Mouse (Mus musculus) heart, embryonic 15.5 days (tissue): ENCODE results near the gene Spz1. TPM values are rescaled to one million over a fixed set of nuclear protein-coding genes. Genes with fewer than 3 reads are reported as not detected.

Source experiments
- ATAC-seq: fragments of 200-750 bp; cut with Nextera tagmentation; replicated peaks from 2 replicates; pipeline ENCODE4 v1.8.0; 2017; ENCODE audit warnings: low read depth, moderate TSS enrichment; ENCODE audit not compliant: insufficient number of reproducible peaks, insufficient read depth, low FRiP score
- H3K27ac ChIP-seq: fragments of 300-500 bp; sonication (generic); 2 replicates; pipeline ENCODE4 v1.5.1; 2015; ENCODE audit warnings: mild to moderate bottlenecking, inconsistent platforms
- H3K27me3 ChIP-seq: fragments of 300-500 bp; sonication (generic); 2 replicates; pipeline ENCODE4 v1.6.1; 2015; ENCODE audit warnings: inconsistent platforms
- H3K36me3 ChIP-seq: fragments of 300-500 bp; sonication (generic); 2 replicates; pipeline ENCODE4 v1.6.1; 2015; ENCODE audit warnings: mild to moderate bottlenecking, inconsistent platforms
- H3K4me1 ChIP-seq: fragments of 300-500 bp; sonication (generic); replicated peaks from 2 replicates; pipeline ENCODE4 v1.6.1; 2015; ENCODE audit warnings: inconsistent platforms
- H3K4me2 ChIP-seq: fragments of 300-500 bp; sonication (generic); 2 replicates; pipeline ENCODE4 v1.6.1; 2015; ENCODE audit warnings: inconsistent platforms, mild to moderate bottlenecking, moderate library complexity
- H3K4me3 ChIP-seq: fragments of 300-500 bp; sonication (generic); 2 replicates; pipeline ENCODE4 v1.5.1; 2015; ENCODE audit warnings: mild to moderate bottlenecking, inconsistent platforms
- H3K9ac ChIP-seq: fragments of 300-500 bp; sonication (generic); 2 replicates; pipeline ENCODE4 v1.6.1; 2015; ENCODE audit warnings: mild to moderate bottlenecking, inconsistent platforms
- H3K9me3 ChIP-seq: fragments of 300-500 bp; sonication (generic); replicated peaks from 2 replicates; pipeline ENCODE4 v1.6.1; 2016; ENCODE audit warnings: inconsistent platforms
- WGBS: fragments of 180-500 bp; shearing (Covaris S2); methylation state at CpG from one replicate; pipeline ENCODE4 v1.1.7; 2015; ENCODE audit warnings: mixed read lengths; 5-methylcytosine and 5-hydroxymethylcytosine counted together
- polyA plus RNA-seq: library from polyadenylated mRNA; unstranded; fragments of >200 nt; fragmentation: Nextera tagmentation; extraction: Ambion mirVana; gene quantifications from 2 replicates; pipeline ENCODE4 v1.2.1, GENCODE M21; 2015

Gene Spz1
- polyA plus RNA-seq, 1 experiment from 2014 or later, result not detected

- no peak overlapping the region for H3K9ac ChIP-seq
- no peak overlapping the region for H3K27ac ChIP-seq
- H3K4me1 ChIP-seq, result peaks cover 22% of the 10 kb centered on the region
- no peaks in the 10 kb centered on the region for H3K36me3 ChIP-seq
- no peaks in the 10 kb centered on the region for H3K27me3 ChIP-seq
- H3K9me3 ChIP-seq, result no peaks in the 10 kb centered on the region
- no peak overlapping the region for H3K4me2 ChIP-seq
- 60% methylated on average over 6 of the region's 6 CpGs for WGBS
- ATAC-seq, result no peak
- H3K4me3 ChIP-seq, result no peak overlapping the region
These were observed 18.5 kb upstream of the Spz1 start for GRCm38 (mm10) chr13:92594481-92594880.

- Histone ChIP-seq H3K27me3 (no peaks in the 10 kb centered on the region), H3K4me2 (no peak overlapping the region), H3K9me3 (no peaks in the 10 kb centered on the region), H3K4me3 (no peak overlapping the region), H3K9ac (no peak overlapping the region), H3K4me1 (peaks cover 26% of the 10 kb centered on the region), H3K27ac (no peak overlapping the region), H3K36me3 (no peaks in the 10 kb centered on the region)
- 25% methylated on average over 3 of the region's 3 CpGs for WGBS
- ATAC-seq, result no peak
These were observed 17.9 kb upstream of the Spz1 start for GRCm38 (mm10) chr13:92593731-92594396.

GRCm38 (mm10) chr13:92592786-92593635 lies 17.0 kb upstream of the Spz1 start:
- no peak overlapping the region for H3K4me3 ChIP-seq
- H3K4me1 ChIP-seq, result peaks cover 26% of the 10 kb centered on the region
- H3K27ac ChIP-seq, result peak overlapping the region; percentile 54
- 14% methylated on average over 12 of the region's 12 CpGs for WGBS
- peak; percentile 58 for ATAC-seq
- H3K27me3 ChIP-seq, result no peaks in the 10 kb centered on the region
- H3K9ac ChIP-seq, result no peak overlapping the region
- no peaks in the 10 kb centered on the region for H3K36me3 ChIP-seq
- H3K4me2 ChIP-seq, result peak overlapping the region; percentile 35; the same call in 1 of the 2 replicates
- no peaks in the 10 kb centered on the region for H3K9me3 ChIP-seq

GRCm38 (mm10) chr13:92592268-92592785 lies 16.4 kb upstream of the Spz1 start:
- peaks cover 26% of the 10 kb centered on the region for H3K4me1 ChIP-seq
- WGBS, result 51% methylated on average over 5 of the region's 5 CpGs
- H3K4me3 ChIP-seq, result no peak overlapping the region
- peak overlapping the region; percentile 9; the same call in 1 of the 2 replicates for H3K27ac ChIP-seq
- H3K9ac ChIP-seq, result no peak overlapping the region
- H3K9me3 ChIP-seq, result no peaks in the 10 kb centered on the region
- H3K4me2 ChIP-seq, result no peak overlapping the region
- no peak for ATAC-seq
- H3K27me3 ChIP-seq, result 0 out of 2 replicates have a peak, but pooled peaks cover 2% of the 10 kb centered on the region
- no peaks in the 10 kb centered on the region for H3K36me3 ChIP-seq

- no peak overlapping the region for H3K4me2 ChIP-seq
- H3K9ac ChIP-seq, result no peak overlapping the region
- peaks cover 26% of the 10 kb centered on the region for H3K4me1 ChIP-seq
- no peaks in the 10 kb centered on the region for H3K9me3 ChIP-seq
- 56% methylated on average over 3 of the region's 3 CpGs for WGBS
- no peak overlapping the region for H3K4me3 ChIP-seq
- H3K27ac ChIP-seq, result no peak overlapping the region
- H3K36me3 ChIP-seq, result no peaks in the 10 kb centered on the region
- ATAC-seq, result no peak
- 0 out of 2 replicates have a peak, but pooled peaks cover 2% of the 10 kb centered on the region for H3K27me3 ChIP-seq
These were observed 15.3 kb upstream of the Spz1 start for GRCm38 (mm10) chr13:92591225-92591624.

GRCm38 (mm10) chr13:92589255-92589654 lies 13.3 kb upstream of the Spz1 start:
- H3K36me3 ChIP-seq, result no peaks in the 10 kb centered on the region
- H3K9me3 ChIP-seq, result no peaks in the 10 kb centered on the region
- no peak overlapping the region for H3K4me3 ChIP-seq
- no peak overlapping the region for H3K9ac ChIP-seq
- no peak for ATAC-seq
- H3K27ac ChIP-seq, result no peak overlapping the region
- no peak overlapping the region for H3K4me2 ChIP-seq
- H3K27me3 ChIP-seq, result 0 out of 2 replicates have a peak, but pooled peaks cover 2% of the 10 kb centered on the region
- peaks cover 20% of the 10 kb centered on the region for H3K4me1 ChIP-seq

- ATAC-seq, result no peak
- no peak overlapping the region for H3K4me3 ChIP-seq
- H3K36me3 ChIP-seq, result no peaks in the 10 kb centered on the region
- WGBS, result 59% methylated on average over 3 of the region's 3 CpGs
- H3K27me3 ChIP-seq, result 0 out of 2 replicates have a peak, but pooled peaks cover 2% of the 10 kb centered on the region
- H3K9ac ChIP-seq, result no peak overlapping the region
- peaks cover 14% of the 10 kb centered on the region for H3K4me1 ChIP-seq
- no peak overlapping the region for H3K27ac ChIP-seq
- no peak overlapping the region for H3K4me2 ChIP-seq
- H3K9me3 ChIP-seq, result no peaks in the 10 kb centered on the region
These were observed 12.7 kb upstream of the Spz1 start for GRCm38 (mm10) chr13:92588704-92589103.

GRCm38 (mm10) chr13:92584094-92584717 lies 8.2 kb upstream of the Spz1 start:
- Histone ChIP-seq H3K4me3 (no peak overlapping the region), H3K9ac (no peak overlapping the region), H3K4me2 (no peak overlapping the region), H3K27me3 (0 out of 2 replicates have a peak, but pooled peaks cover 2% of the 10 kb centered on the region), H3K4me1 (peaks cover 8% of the 10 kb centered on the region), H3K9me3 (no peaks in the 10 kb centered on the region), H3K36me3 (no peaks in the 10 kb centered on the region), H3K27ac (0 out of 2 replicates have a peak overlapping the region, but pooled peaks have one; percentile 29)
- 0 out of 2 replicates have a peak, but pooled peaks have one; percentile 31 for ATAC-seq
- WGBS, result 49% methylated on average over 8 of the region's 8 CpGs

GRCm38 (mm10) chr13:92580220-92581043 lies 4.5 kb upstream of the Spz1 start:
- ATAC-seq, result peak; percentile 50; the same call in 1 of the 2 replicates
- H3K27ac ChIP-seq, result peak overlapping the region; percentile 31; the same call in 1 of the 2 replicates
- 14% methylated on average over 10 of the region's 10 CpGs for WGBS
- H3K4me3 ChIP-seq, result no peak overlapping the region
- no peak overlapping the region for H3K9ac ChIP-seq
- H3K4me1 ChIP-seq, result peaks cover 7% of the 10 kb centered on the region
- H3K4me2 ChIP-seq, result 0 out of 2 replicates have a peak overlapping the region, but pooled peaks have one; percentile 7
- no peaks in the 10 kb centered on the region for H3K36me3 ChIP-seq
- H3K27me3 ChIP-seq, result no peaks in the 10 kb centered on the region
- H3K9me3 ChIP-seq, result no peaks in the 10 kb centered on the region

- H3K9ac ChIP-seq, result no peak overlapping the region
- H3K9me3 ChIP-seq, result no peaks in the 10 kb centered on the region
These were observed 2.2 kb upstream of the Spz1 start for GRCm38 (mm10) chr13:92578210-92578609.

More at GRCm38 (mm10) chr13:92578210-92578609, 2.2 kb upstream of the Spz1 start:
- ATAC-seq, result no peak
- Histone ChIP-seq H3K4me1 (peaks cover 7% of the 10 kb centered on the region), H3K4me2 (no peak overlapping the region), H3K27me3 (no peaks in the 10 kb centered on the region), H3K36me3 (no peaks in the 10 kb centered on the region), H3K27ac (no peak overlapping the region), H3K4me3 (no peak overlapping the region)
- WGBS, result 71% methylated on average over 4 of the region's 4 CpGs
